Mouse (Mus musculus) cortical plate, adult 2 months (tissue): ENCODE data around the gene Atp6v0e2. TPM values are rescaled to one million over a fixed set of nuclear protein-coding genes. Genes with fewer than 3 reads are reported as not detected.

Source experiments
- H3K27ac ChIP-seq: fragments of 200-500 bp; 2 replicates; pipeline ENCODE4 v1.5.1; 2012; ENCODE audit warnings: low read length, control low read depth, inconsistent platforms; ENCODE audit not compliant: insufficient read depth
- H3K4me1 ChIP-seq: fragments of 200-500 bp; 2 replicates; pipeline ENCODE4 v1.6.1; 2011; ENCODE audit warnings: low read length; ENCODE audit not compliant: control insufficient read depth, insufficient read depth
- H3K4me3 ChIP-seq: fragments of 200-500 bp; 2 replicates; pipeline ENCODE4 v1.5.1; 2011; ENCODE audit warnings: mild to moderate bottlenecking, low read length, control low read depth; ENCODE audit not compliant: insufficient read depth
- CTCF ChIP-seq: fragments of 200-500 bp; IDR thresholded peaks from 2 replicates; pipeline ENCODE4 v1.5.1; 2011; ENCODE audit warnings: mild to moderate bottlenecking, control low read depth, low read length; ENCODE audit not compliant: insufficient read depth; ENCODE audit errors: extremely low read depth
- POLR2A ChIP-seq: fragments of 200-500 bp; IDR thresholded peaks from 2 replicates; pipeline ENCODE4 v1.6.1; 2011; ENCODE audit warnings: mild to moderate bottlenecking, low read length, control low read depth; ENCODE audit not compliant: insufficient read depth; ENCODE audit errors: extremely low read depth
- polyA plus RNA-seq: library from polyadenylated mRNA; depleted of rRNA; stranded (reverse); fragments of >200 nt; gene quantifications from 2 replicates; pipeline ENCODE4 v1.2.3, GENCODE M21; 2012

Gene Atp6v0e2
- polyA plus RNA-seq, 1 experiment, result 534 TPM

DNA sequence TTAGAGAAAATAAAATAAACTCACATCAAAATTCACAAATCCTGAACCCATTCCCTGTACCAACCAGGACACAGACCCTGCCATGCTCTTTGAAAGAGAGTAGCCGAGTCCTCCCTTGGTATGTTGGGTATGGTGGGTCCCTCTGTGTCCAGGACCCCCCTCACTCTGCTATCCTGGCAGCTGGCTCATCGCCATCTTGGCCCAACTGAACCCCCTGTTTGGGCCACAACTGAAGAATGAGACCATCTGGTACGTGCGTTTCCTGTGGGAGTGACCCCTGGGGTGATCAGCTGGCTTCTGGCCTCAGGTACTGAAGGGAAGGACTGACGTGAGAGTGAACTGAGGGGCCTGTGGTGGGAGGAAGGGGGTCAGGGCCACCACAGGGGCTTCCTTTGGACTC lies 2.4 kb downstream of the Atp6v0e2 start:
- H3K4me3 ChIP-seq, result no peak overlapping the region; the same call in 1 of the 2 replicates
- H3K4me1 ChIP-seq, result peaks cover 8% of the 10 kb centered on the region
- no peak overlapping the region for H3K27ac ChIP-seq
- TF ChIP-seq CTCF, result no peak
- TF ChIP-seq POLR2A, result no peak

DNA sequence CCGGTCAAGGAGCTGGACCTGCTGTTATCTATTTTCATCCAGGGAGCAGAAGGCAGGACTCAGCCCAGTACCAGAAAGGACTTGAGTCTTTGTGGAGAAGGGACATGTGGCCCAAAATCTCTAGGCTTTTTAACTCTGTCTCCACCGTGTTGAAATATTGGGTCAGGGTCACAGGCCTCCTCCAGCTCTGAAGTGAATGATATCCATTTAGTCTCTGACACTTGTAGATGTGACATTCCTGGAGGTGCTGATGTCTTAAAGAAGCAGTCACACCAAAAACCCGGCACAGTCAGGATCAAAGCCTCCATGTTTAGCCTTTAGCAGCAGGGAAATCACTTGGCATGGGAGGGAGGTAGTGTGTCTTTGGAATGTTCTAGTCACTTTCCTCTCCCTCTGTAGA lies 3.3 kb downstream of the Atp6v0e2 start:
- no peak for TF ChIP-seq CTCF
- no peak for TF ChIP-seq POLR2A

DNA sequence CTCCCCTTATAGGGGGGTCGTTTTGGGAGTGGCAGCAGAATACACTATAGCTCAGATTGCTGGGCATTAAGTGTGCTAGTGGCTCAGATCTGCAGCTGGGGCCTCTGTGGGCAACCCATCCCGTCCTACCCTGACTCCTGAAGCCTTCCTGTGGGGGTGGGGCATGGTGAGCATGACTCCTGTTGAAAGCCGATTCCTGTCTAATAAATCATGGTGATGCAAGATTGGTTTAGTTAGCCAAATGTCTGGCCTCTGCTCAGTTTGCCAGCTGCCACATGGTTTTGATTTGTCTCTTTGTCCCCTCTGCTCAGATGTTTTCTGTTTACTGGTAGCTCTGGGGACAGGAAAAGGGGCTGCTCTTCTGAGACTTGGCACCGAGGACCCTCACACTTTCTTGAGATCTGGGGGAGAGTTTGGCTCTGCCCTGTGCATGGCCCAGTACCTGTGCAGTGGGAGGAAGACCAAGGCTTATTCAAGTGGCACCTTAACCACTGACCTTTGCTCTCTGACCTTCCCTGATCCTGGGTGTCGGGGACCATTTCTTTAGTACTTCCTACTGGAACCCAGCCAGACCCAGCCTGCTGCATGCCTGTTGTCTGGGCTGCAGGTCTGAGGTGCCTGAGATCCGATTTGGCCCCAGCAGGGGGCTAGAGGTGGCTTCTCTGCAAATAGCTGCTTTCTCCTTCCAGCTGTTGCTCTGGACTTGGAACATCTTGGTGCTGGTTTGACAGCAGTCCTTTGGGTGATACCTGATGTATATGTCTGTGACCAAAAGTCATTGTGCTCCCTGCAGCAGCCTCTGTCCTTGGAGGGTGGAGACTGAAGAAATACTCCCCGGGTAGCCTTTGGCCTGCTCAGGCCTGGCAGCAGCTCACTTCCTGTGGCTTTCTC lies 4.4 kb downstream of the Atp6v0e2 start:
- Histone ChIP-seq H3K27ac (no peak overlapping the region), H3K4me1 (peaks cover 8% of the 10 kb centered on the region), H3K4me3 (no peak overlapping the region)
- TF ChIP-seq POLR2A (no peak), CTCF (no peak)

More for the DNA sequence above, 3.3 kb downstream of the Atp6v0e2 start:
- Histone ChIP-seq H3K4me3 (no peak overlapping the region), H3K4me1 (peaks cover 8% of the 10 kb centered on the region), H3K27ac (no peak overlapping the region)

DNA sequence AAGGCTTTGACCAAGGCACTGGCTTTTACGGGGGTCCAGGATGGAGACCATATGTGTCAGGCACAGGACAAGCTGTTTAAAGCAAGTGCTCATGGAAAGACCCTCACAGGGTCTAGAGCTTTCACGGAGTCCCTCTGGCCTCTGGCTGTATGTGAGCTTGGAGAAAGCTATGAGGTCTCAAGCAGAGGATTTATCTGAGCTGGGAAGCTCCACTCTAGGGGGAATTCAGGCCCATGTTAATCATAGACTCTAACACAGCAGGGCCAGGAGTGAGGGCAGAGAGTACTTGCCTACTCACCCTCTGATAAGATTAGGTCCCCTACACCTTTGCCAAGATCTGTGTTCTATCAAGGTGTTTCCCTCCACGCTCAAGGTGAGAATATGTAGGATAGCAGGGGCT lies 5.2 kb downstream of the Atp6v0e2 start:
- no peak overlapping the region for H3K4me3 ChIP-seq
- no peak overlapping the region for H3K27ac ChIP-seq
- TF ChIP-seq CTCF (no peak), POLR2A (0 out of 2 replicates have a peak, but pooled peaks have one; percentile 23)
- H3K4me1 ChIP-seq, result peaks cover 8% of the 10 kb centered on the region

DNA sequence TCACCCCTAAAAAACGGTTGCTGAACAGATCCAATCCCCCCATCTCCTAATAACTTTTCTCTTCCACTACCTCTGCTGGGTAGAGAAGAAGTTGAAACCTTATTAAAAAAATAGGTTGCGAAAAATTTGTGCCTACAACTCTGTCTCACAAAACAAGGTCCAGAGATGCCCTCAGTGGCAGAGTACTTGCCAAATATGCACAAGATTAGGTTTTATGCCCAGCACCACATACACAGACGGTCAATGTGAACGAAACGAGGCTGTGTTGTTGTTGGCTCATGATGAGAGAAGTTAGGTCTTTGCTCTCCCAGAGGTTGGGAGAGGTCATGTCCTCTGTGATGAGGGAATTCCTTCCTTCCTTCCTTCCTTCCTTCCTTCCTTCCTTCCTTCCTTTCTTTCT lies 7.8 kb downstream of the Atp6v0e2 start:
- H3K4me3 ChIP-seq, result no peak overlapping the region
- no peaks in the 10 kb centered on the region for H3K4me1 ChIP-seq
- H3K27ac ChIP-seq, result no peak overlapping the region
- no peak for TF ChIP-seq POLR2A
- no peak for TF ChIP-seq CTCF

DNA sequence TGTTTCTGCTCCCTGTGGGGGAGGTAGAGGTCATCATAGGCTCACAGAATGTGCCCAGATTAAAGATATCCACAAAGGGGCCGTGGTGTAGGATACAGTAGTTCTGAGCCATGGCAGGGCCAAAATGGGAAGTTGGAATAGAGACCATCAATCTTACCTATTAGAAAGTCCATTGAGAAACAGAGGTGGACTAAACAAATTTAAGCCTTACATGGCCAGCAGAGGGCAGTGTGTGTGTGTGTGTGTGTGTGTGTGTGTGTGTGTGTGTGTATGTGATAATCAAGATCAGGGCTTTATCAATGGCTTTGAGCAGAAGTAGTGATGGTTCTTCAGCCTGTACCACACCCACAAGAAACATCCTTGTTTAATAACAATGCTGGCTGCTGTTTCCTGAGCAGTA lies 8.9 kb downstream of the Atp6v0e2 start:
- no peak overlapping the region for H3K4me3 ChIP-seq
- no peak overlapping the region for H3K27ac ChIP-seq
- no peak for TF ChIP-seq POLR2A
- peak; percentile 57 for TF ChIP-seq CTCF
- no peaks in the 10 kb centered on the region for H3K4me1 ChIP-seq

DNA sequence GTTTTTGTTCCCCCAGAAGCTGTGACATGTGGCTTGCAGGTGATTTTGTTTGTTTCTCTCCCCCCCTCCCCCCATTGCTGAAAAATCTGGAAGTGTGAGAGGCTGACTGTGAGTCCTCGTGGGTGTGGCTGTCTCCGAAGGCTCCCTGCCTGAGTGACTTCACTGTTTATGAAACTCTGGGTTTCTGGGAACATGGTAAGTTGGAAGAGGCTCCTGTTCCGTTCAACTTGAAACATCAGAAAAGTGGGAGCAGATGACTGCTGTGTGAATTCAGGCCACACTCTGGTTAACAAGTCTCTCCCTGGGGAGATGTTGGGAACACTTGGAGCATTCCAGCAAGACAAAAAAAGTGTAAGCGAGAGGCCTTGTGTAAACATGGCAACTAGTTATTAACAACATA lies 9.4 kb downstream of the Atp6v0e2 start:
- no peak overlapping the region for H3K4me3 ChIP-seq
- no peaks in the 10 kb centered on the region for H3K4me1 ChIP-seq
- TF ChIP-seq POLR2A (no peak), CTCF (no peak)
- H3K27ac ChIP-seq, result no peak overlapping the region

DNA sequence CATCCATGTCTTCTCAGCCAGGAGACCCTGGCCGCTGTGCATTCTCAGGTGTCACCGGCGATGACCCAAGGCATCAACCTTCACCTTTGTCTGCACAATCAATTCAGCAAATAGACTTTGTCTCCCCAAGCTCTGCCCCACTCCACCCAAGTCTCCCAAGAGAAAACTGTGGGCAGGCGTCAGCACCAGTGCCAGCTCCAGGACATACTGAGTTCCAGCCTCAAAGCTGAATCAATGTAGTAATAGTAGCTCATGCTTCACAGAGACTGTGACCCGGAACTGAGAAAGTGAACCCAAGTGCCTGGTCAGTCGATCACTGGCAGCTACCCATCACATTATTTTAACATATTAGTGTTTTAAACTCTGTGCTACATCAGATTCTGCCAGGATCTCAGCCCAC lies 10.9 kb downstream of the Atp6v0e2 start:
- H3K4me3 ChIP-seq, result no peak overlapping the region
- no peaks in the 10 kb centered on the region for H3K4me1 ChIP-seq
- TF ChIP-seq POLR2A (no peak), CTCF (no peak)
- no peak overlapping the region for H3K27ac ChIP-seq

DNA sequence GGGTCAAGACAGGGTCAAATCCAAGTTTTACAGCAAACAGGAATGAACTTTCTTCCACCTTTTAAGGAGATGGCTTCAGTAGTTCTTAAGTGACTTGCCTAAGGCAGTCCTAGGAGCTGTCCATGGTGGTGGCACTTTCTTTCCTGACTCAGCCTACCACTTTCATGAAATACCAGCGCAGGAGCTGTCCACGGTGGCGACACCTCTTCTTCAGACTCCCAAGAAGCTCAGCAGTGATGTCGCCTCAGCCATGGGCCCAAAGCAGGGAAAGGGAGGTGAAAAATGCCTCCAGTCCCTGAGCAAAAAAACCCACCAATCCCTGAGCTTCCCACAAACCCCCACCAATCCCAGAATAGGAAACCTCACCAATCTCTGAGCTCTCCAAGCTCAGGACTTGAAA lies 15.5 kb downstream of the Atp6v0e2 start:
- Histone ChIP-seq H3K27ac (no peak overlapping the region), H3K4me1 (peaks cover 7% of the 10 kb centered on the region), H3K4me3 (no peak overlapping the region)
- TF ChIP-seq POLR2A, result no peak
- no peak for TF ChIP-seq CTCF

DNA sequence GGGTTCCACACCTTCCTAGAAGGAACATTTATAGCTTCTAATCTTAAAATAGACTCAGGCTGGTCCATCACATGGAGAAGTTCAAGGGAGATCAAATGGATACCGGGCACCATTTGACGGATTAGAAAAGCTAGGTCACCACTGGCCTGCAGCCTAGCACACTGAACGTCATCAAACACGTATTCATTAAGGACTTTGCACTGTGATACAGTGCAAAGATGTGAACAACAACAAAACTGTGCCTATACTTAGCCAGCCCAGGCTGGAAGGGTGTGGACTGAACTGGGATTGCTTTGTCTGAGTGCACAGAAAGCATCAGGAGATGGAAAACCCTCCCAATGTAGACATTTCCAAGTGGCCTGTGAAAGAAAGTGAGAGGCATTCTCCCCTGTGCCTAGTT lies 16.4 kb downstream of the Atp6v0e2 start:
- TF ChIP-seq POLR2A (no peak), CTCF (no peak)
- peaks cover 7% of the 10 kb centered on the region for H3K4me1 ChIP-seq
- peak overlapping the region; percentile 44; the same call in 1 of the 2 replicates for H3K4me3 ChIP-seq
- peak overlapping the region; percentile 90 for H3K27ac ChIP-seq
